ENCODE assay signal across 18 mouse cellular contexts in the genomic region with DNA sequence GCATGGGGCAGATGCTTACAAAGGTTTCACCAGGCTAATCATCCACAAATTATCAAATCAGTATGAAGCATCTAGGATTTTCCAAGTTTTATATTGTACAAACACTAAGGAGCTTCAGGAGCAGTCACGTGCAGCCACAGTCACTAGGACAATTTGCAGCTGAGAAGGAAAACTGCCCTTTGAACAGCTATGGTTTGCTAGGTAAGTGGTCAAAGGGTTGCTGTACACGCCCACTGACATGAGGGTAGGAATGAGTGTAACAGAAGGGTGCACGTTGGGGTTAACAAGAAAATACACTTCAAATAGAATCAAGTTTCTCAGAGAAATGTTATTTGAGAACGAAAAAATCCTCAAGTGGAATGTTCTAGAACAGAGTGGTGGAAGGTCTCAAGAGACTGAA. TPM values are rescaled to one million over a fixed set of nuclear protein-coding genes. Genes with fewer than 3 reads are reported as not detected.
"Had no signal": no experiment of that assay in that cellular context is flagged by ENCODE, and none has a peak within 500 bp of the region (broad histone marks: within the 10 kb centered on the region; RNA-seq: fewer than 3 reads in every experiment).

No protein-coding gene starts in this region.

- H3K4me3 ChIP-seq: hindbrain, embryonic 15.5 days; left cerebral cortex, adult 2 months; limb, embryonic 10.5 days; liver, embryonic 13.5 days; lung, embryonic 15.5 days; megakaryocyte, embryonic 14.5 days; midbrain, embryonic 13.5 days; myocyte; neural tube, embryonic 12.5 days had no signal

- H3K9me3 ChIP-seq: hindbrain, embryonic 15.5 days; limb, embryonic 10.5 days; liver, embryonic 13.5 days; lung, embryonic 15.5 days; midbrain, embryonic 13.5 days; neural tube, embryonic 12.5 days had no signal

- H3K27me3 ChIP-seq: hindbrain, embryonic 15.5 days; liver, embryonic 13.5 days; lung, embryonic 15.5 days; megakaryocyte, embryonic 14.5 days; midbrain, embryonic 13.5 days; neural tube, embryonic 12.5 days had no signal

- H3K27ac ChIP-seq: hindbrain, embryonic 15.5 days; left cerebral cortex, adult 2 months; limb, embryonic 10.5 days; liver, embryonic 13.5 days; lung, embryonic 15.5 days; macrophage; midbrain, embryonic 13.5 days; neural tube, embryonic 12.5 days; stomach, postnatal 0 days had no signal

- H3K9ac ChIP-seq: hindbrain, embryonic 15.5 days; liver, embryonic 13.5 days; liver, postnatal 0 days; lung, embryonic 15.5 days; midbrain, embryonic 13.5 days; neural tube, embryonic 12.5 days had no signal

- H3K4me2 ChIP-seq: hindbrain, embryonic 15.5 days; liver, embryonic 13.5 days; lung, embryonic 15.5 days; midbrain, embryonic 13.5 days; neural tube, embryonic 12.5 days had no signal

- DNase-seq: liver, embryonic 13.5 days; liver, postnatal 0 days; lung, postnatal 14 days; thymus, postnatal 4 days had no signal

- ATAC-seq: liver, postnatal 0 days; midbrain, embryonic 13.5 days had no signal

- H3K36me3 ChIP-seq: hindbrain, embryonic 15.5 days; limb, embryonic 10.5 days; liver, embryonic 13.5 days; lung, embryonic 15.5 days; midbrain, embryonic 13.5 days; neural tube, embryonic 12.5 days had no signal

- H3K4me1 ChIP-seq: hindbrain, embryonic 15.5 days; limb, embryonic 10.5 days; liver, embryonic 13.5 days; lung, embryonic 15.5 days; megakaryocyte, embryonic 14.5 days; midbrain, embryonic 13.5 days; neural tube, embryonic 12.5 days had no signal

RNA-seq across cellular contexts. Expression of a gene that starts 18.9 kb away (rescaled TPM):
- polyA plus RNA-seq: myocyte had no signal

RNA-seq across cellular contexts. Expression of a gene that starts 30.6 kb away (rescaled TPM):
- total RNA-seq: layer of hippocampus, postnatal 25 days; left cerebral cortex, adult 2 months; left cerebral cortex, postnatal 14 days; neutrophil, adult 5-6 weeks had no signal
- polyA plus RNA-seq: hindbrain, embryonic 15.5 days; limb, embryonic 10.5 days; limb, embryonic 14.5 days; liver, embryonic 13.5 days; liver, postnatal 0 days; lung, embryonic 15.5 days; macrophage; midbrain, embryonic 13.5 days; myocyte; neural tube, embryonic 12.5 days; stomach, postnatal 0 days had no signal
